Mouse (Mus musculus) heart, adult 2 months (tissue): ENCODE results near the gene Mgat4d.

Experiments
- CTCF ChIP-seq: fragments of 200-600 bp; IDR thresholded peaks from 2 replicates; pipeline ENCODE4 v1.8.1; 2022; ENCODE audit warnings: antibody characterized with exemption, mild to moderate bottlenecking, moderate library complexity
- POLR2A ChIP-seq: fragments of 200-500 bp; IDR thresholded peaks from 2 replicates; pipeline ENCODE4 v1.6.1; 2011; ENCODE audit warnings: mild to moderate bottlenecking, low read depth, low read length, control low read depth; ENCODE audit not compliant: insufficient read depth

DNA sequence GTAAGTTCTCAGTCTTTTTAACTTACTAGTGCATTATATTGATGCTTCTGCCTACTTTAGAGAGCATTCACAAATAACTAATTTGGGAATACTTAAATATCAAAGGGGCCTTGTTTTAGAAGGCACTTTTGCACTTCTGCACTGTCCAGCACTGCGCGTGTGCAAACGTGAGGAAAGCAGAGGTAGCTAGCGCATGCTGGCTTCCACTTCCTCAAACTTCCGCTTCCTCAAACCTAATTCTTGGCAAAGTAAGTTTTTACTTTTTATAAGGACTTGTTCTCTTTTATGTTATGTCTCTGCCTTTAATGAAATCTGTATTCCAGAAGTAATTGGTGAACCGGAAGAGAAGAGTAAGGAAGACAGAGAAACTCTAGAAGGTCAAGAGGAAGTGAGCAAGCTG lies 76.9 kb downstream of the Mgat4d start:
- TF ChIP-seq CTCF (no peak), POLR2A (no peak)
